Mouse (Mus musculus) G1E (cell line): ENCODE results near the gene Slx4ip. TPM values are rescaled to one million over a fixed set of nuclear protein-coding genes. Genes with fewer than 3 reads are reported as not detected.
"Not testable (repeated sequence)": the region's sequence is repeated elsewhere in the genome, so short reads cannot be mapped to it uniquely, and the experiment has no call there.

Experiments used
- ATAC-seq: 2 replicates; pipeline ENCODE4 v1.8.0; 2016; ENCODE audit warnings: mild to moderate bottlenecking; ENCODE audit not compliant: insufficient number of reproducible peaks, poor library complexity, low FRiP score, severe bottlenecking; ENCODE audit errors: extremely low read depth
- DNase-seq: peaks from one replicate; pipeline ENCODE4 v3.0.0; 2012; ENCODE audit warnings: low spot score
- H3K27me3 ChIP-seq: 2 replicates; pipeline ENCODE4 v1.6.1; 2012; ENCODE audit warnings: mild to moderate bottlenecking, low read length, inconsistent platforms; ENCODE audit not compliant: insufficient read depth
- H3K36me3 ChIP-seq: replicated peaks from 2 replicates; pipeline ENCODE3; 2012; ENCODE audit warnings: mild to moderate bottlenecking, inconsistent platforms
- H3K4me1 ChIP-seq: 2 replicates; pipeline ENCODE4 v1.6.1; 2012; ENCODE audit warnings: low read depth, low read length, inconsistent platforms, mixed read lengths; ENCODE audit not compliant: insufficient read depth
- H3K4me3 ChIP-seq: 2 replicates; pipeline ENCODE4 v1.5.1; 2012; ENCODE audit warnings: low read depth, mild to moderate bottlenecking, inconsistent platforms, low read length, moderate library complexity, mixed read lengths
- H3K9me3 ChIP-seq: replicated peaks from 2 replicates; pipeline ENCODE4 v1.6.1; 2012; ENCODE audit warnings: inconsistent platforms
- CTCF ChIP-seq: IDR thresholded peaks from 2 replicates; pipeline ENCODE4 v1.5.1; 2012; ENCODE audit warnings: low read depth, low read length, inconsistent platforms, mixed read lengths
- GATA1 ChIP-seq: IDR thresholded peaks from 2 replicates; pipeline ENCODE4 v1.6.1; 2012; ENCODE audit warnings: borderline replicate concordance, low read length, inconsistent platforms, mixed read lengths
- GATA2 ChIP-seq: IDR thresholded peaks from 2 replicates; pipeline ENCODE4 v1.6.1; 2012; ENCODE audit warnings: low read depth, low read length, inconsistent platforms, borderline replicate concordance
- POLR2AphosphoS5 ChIP-seq: IDR thresholded peaks from 2 replicates; pipeline ENCODE4 v1.6.1; 2012; ENCODE audit warnings: low read depth, low read length, inconsistent platforms; ENCODE audit not compliant: insufficient replicate concordance
- TAL1 ChIP-seq: conservative IDR thresholded peaks from 2 replicates; pipeline ENCODE4 v1.6.1; 2012; ENCODE audit warnings: low read depth, low read length, inconsistent platforms, mixed read lengths
- polyA plus RNA-seq: library from polyadenylated mRNA; stranded (reverse); fragments of >175 nt; gene quantifications from 2 replicates; pipeline ENCODE4 v1.2.3, GENCODE M21; 2012
- total RNA-seq, 2 experiments: library from RNA; stranded (forward) in 1 of 2; stranded (reverse) in 1 of 2; fragments of 200-1000 nt in 1 of 2; fragments of >200 nt in 1 of 2; fragmentation: Nextera tagmentation in 1 of 2; gene quantifications; 2 replicates each; pipeline ENCODE4 v1.2.3; 2014 to 2017

The Slx4ip gene
- total RNA-seq (2014; fragmentation: Nextera tagmentation) (16.6 and 18.0 TPM in 2 replicates), total RNA-seq (2017) (9.2 and 9.8 TPM in 2 replicates), polyA plus RNA-seq (0.34 and 0.50 TPM in 2 replicates)

GRCm38 (mm10) chr2:136891068-136891950, at the start of gene Slx4ip, which contains the start of the genes AL731706.1 and Mkks:
Gene Slx4ip (plus strand): TSS chr2:136891218.
Gene AL731706.1 (minus strand): TSS chr2:136891389.
Gene Mkks (minus strand): TSS chr2:136891389.
- H3K36me3 ChIP-seq: peaks cover 10% of the 10 kb centered on the region
- TF ChIP-seq TAL1 (no peak), CTCF (no peak), GATA2 (no peak), GATA1 (no peak), POLR2AphosphoS5 (no peak)
- peak within 1 kb of the TSS; percentile 92 for H3K4me3 ChIP-seq
- peak; percentile 81 for ATAC-seq
- DNase-seq: peak; percentile 90
- H3K4me1 ChIP-seq: peaks cover 18% of the 10 kb centered on the region
- no peaks in the 10 kb centered on the region for H3K27me3 ChIP-seq
- H3K9me3 ChIP-seq: no peaks in the 10 kb centered on the region

- ATAC-seq (no peak), DNase-seq (no peak)
- no peaks in the 10 kb centered on the region for H3K27me3 ChIP-seq
- TF ChIP-seq TAL1 (no peak), CTCF (no peak)
- H3K36me3 ChIP-seq: no peaks in the 10 kb centered on the region
- no peaks in the 10 kb centered on the region for H3K4me1 ChIP-seq
- no peaks in the 10 kb centered on the region for H3K9me3 ChIP-seq
- no peak overlapping the region for H3K4me3 ChIP-seq
These were observed 40.7 kb upstream of the Slx4ip start for GRCm38 (mm10) chr2:136850366-136850765.

GRCm38 (mm10) chr2:136854543-136855388, 36.3 kb upstream of the Slx4ip start:
- no peak for TF ChIP-seq GATA2
- TF ChIP-seq TAL1: no peak
- TF ChIP-seq GATA1: no peak
- TF ChIP-seq CTCF: no peak
- no peak for TF ChIP-seq POLR2AphosphoS5

GRCm38 (mm10) chr2:136885579-136885978, 5.4 kb upstream of the Slx4ip start, which contains the start of gene AL731706.2:
Gene AL731706.2 (minus strand): TSS chr2:136885679.
- Histone ChIP-seq H3K4me1 (peaks cover 7% of the 10 kb centered on the region; the same call in 1 of the 2 replicates), H3K27me3 (no peaks in the 10 kb centered on the region), H3K36me3 (peaks cover 54% of the 10 kb centered on the region), H3K4me3 (no peak within 1 kb of the TSS), H3K9me3 (no peaks in the 10 kb centered on the region)
- TF ChIP-seq GATA2: no peak
- ATAC-seq (no peak), DNase-seq (no peak)

More at GRCm38 (mm10) chr2:136854543-136855388, 36.3 kb upstream of the Slx4ip start:
- Histone ChIP-seq H3K9me3 (no peaks in the 10 kb centered on the region), H3K27me3 (no peaks in the 10 kb centered on the region), H3K4me3 (no peak overlapping the region), H3K36me3 (no peaks in the 10 kb centered on the region), H3K4me1 (no peaks in the 10 kb centered on the region)
- no peak for DNase-seq
- ATAC-seq: no peak

DNA sequence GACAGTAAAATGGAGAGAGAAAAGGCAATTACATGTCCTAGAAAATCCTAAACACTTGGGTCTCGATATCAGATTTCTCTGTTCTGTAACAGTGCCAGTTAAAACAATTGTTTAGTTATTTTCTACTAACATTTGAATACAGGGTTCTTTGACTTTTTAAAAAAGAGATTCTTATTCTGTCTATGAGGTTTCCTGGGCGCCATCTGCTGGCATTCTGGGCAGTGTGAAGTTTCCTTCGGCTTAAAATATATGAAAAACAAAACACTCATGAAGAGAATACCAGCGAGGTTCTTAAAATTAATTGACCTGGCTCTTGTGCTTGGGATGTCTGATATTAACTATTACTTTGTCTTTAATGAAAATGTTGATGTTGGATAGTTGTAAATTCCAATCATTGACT, 4.2 kb upstream of the Slx4ip start:
- no peak overlapping the region for H3K4me3 ChIP-seq
- no peaks in the 10 kb centered on the region for H3K27me3 ChIP-seq
- ATAC-seq (no peak), DNase-seq (no peak)
- TF ChIP-seq CTCF (no peak), POLR2AphosphoS5 (no peak), TAL1 (no peak), GATA1 (no peak), GATA2 (no peak)
- H3K36me3 ChIP-seq: peaks cover 43% of the 10 kb centered on the region
- peaks cover 7% of the 10 kb centered on the region; the same call in 1 of the 2 replicates for H3K4me1 ChIP-seq
- H3K9me3 ChIP-seq: no peaks in the 10 kb centered on the region

GRCm38 (mm10) chr2:136890716-136891067, 326 bp upstream of the Slx4ip start:
- not testable (repeated sequence) for H3K27me3 ChIP-seq, H3K9me3 ChIP-seq
- DNase-seq (peak; percentile 63), ATAC-seq (peak; percentile 37)
- Histone ChIP-seq H3K36me3 (peaks cover 14% of the 10 kb centered on the region), H3K4me3 (peak overlapping the region; percentile 92), H3K4me1 (peaks cover 18% of the 10 kb centered on the region)
